Comparison of ENCODE assay signal across 8 mouse cellular contexts in the genomic region with DNA sequence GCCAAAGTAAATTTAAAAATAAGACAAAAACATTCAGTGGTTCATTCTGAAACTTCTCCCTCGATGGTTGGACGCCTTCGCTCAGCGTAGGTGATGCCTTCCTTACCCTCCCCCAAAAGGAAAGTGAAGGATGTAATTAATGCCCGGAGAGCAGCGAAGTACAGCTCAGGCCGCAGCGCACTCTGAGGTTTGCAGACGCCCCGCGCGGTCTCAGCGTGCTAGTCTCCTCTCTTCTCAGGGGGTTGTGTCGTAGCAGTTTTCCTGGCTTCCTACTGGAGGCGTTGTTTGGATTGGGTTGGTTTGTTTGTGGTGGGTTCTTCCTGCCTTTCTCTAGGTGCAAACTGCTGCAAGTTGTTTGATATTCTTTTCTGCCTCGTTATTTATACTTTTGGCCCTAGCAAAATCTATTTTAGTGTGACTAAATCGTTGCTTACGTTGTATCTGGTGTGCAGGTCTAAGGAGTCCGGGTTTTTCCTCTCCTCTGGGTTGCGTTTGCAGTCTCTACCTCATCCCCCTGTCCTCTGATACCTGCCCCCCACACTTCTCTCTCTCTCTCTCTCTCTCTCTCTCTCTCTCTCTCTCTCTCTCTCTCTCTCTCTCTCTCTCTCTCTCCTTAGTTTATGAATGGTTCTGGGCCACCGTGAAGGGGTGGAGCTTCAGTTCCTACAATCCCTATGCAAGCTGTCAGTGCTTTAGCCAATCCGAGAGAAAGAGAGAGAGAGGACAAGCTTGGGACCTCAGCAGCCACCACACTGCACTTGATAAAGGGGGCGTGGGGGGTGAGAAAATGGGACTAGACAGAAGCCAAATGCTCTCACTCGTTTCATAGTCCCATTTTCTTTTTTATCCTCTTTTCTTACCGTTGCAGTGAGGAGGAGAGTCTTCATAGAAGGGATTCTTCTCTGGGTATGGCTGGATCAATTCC. TPM values are rescaled to one million over a fixed set of nuclear protein-coding genes. Genes with fewer than 3 reads are reported as not detected.
DNase-seq lines count a peak whose midpoint lies in the region; ATAC-seq lines count a peak whose summit lies in the region.

A gene (minus strand): TSS at position 539 of the 925 bp plus-strand sequence.

- peak within 1 kb of the TSS; percentile 68 for H3K4me2 ChIP-seq in embryonic facial prominence, embryonic 11.5 days (ENCODE audit: low read depth, low read length)
- H3K4me2 ChIP-seq in intestine, embryonic 15.5 days (replicated peaks): peak within 1 kb of the TSS; percentile 62
- H3K4me2 ChIP-seq in neural tube, embryonic 11.5 days (ENCODE audit: low read depth): peak within 1 kb of the TSS; percentile 73

- peak within 1 kb of the TSS; percentile 89 for H3K27ac ChIP-seq in heart, embryonic 10.5 days
- peak within 1 kb of the TSS; percentile 99 for H3K27ac ChIP-seq in embryonic facial prominence, embryonic 11.5 days (replicated peaks; ENCODE audit: low read depth, low read length)
- H3K27ac ChIP-seq in intestine, embryonic 15.5 days: peak within 1 kb of the TSS; percentile 96
- H3K27ac ChIP-seq in neural tube, embryonic 11.5 days (ENCODE audit: low read depth, low read length): peak within 1 kb of the TSS; percentile 89

- H3K36me3 ChIP-seq in heart, embryonic 10.5 days: no peaks in the 10 kb centered on the region
- no peaks in the 10 kb centered on the region for H3K36me3 ChIP-seq in embryonic facial prominence, embryonic 11.5 days (replicated peaks; ENCODE audit: control insufficient read depth, insufficient read depth, low read depth, low read length)
- H3K36me3 ChIP-seq in intestine, embryonic 15.5 days: no peaks in the 10 kb centered on the region
- no peaks in the 10 kb centered on the region for H3K36me3 ChIP-seq in neural tube, embryonic 11.5 days (ENCODE audit: control insufficient read depth, insufficient read depth, low read length)

- DNase-seq in heart, embryonic 10.5 days (ENCODE audit: low spot score): peak; percentile 82
- DNase-seq in heart, adult 18-20 months: no peak
- peak; percentile 80 for DNase-seq in NIH3T3 (ENCODE audit: low read depth)
- peak; percentile 83 for DNase-seq in embryonic facial prominence, embryonic 11.5 days (ENCODE audit: low spot score)
- DNase-seq in neural tube, embryonic 11.5 days (ENCODE audit: low spot score): peak; percentile 75
- no peak for DNase-seq in urinary bladder, postnatal 14 days (ENCODE audit: low spot score)
- no peak for DNase-seq in frontal cortex, postnatal 14 days (ENCODE audit: low spot score in 2 of 2)

- peaks cover 34% of the 10 kb centered on the region for H3K4me1 ChIP-seq in heart, embryonic 10.5 days
- H3K4me1 ChIP-seq in embryonic facial prominence, embryonic 11.5 days (ENCODE audit: control insufficient read depth, insufficient read depth, low read length): no peaks in the 10 kb centered on the region; the same call in 1 of the 2 replicates
- H3K4me1 ChIP-seq in intestine, embryonic 15.5 days (replicated peaks): no peaks in the 10 kb centered on the region
- peaks cover 15% of the 10 kb centered on the region for H3K4me1 ChIP-seq in neural tube, embryonic 11.5 days (ENCODE audit: control insufficient read depth, insufficient read depth, low read length)

- 0 out of 2 replicates have a peak, but pooled peaks cover 20% of the 10 kb centered on the region for H3K27me3 ChIP-seq in heart, embryonic 10.5 days (ENCODE audit: insufficient read depth, poor library complexity, severe bottlenecking)
- no peaks in the 10 kb centered on the region for H3K27me3 ChIP-seq in embryonic facial prominence, embryonic 11.5 days (ENCODE audit: control insufficient read depth, insufficient read depth, low read length)
- 0 out of 2 replicates have a peak, but pooled peaks cover 5% of the 10 kb centered on the region for H3K27me3 ChIP-seq in intestine, embryonic 15.5 days (replicated peaks)
- H3K27me3 ChIP-seq in neural tube, embryonic 11.5 days (ENCODE audit: control insufficient read depth, insufficient read depth, low read length): peaks cover 34% of the 10 kb centered on the region

- ATAC-seq in embryonic facial prominence, embryonic 11.5 days (replicated peaks; ENCODE audit: insufficient number of reproducible peaks, low FRiP score, low TSS enrichment, low read depth): peak; percentile 84
- peak; percentile 89 for ATAC-seq in intestine, embryonic 15.5 days
- peak; percentile 60 for ATAC-seq in neural tube, embryonic 11.5 days (ENCODE audit: insufficient read depth, low FRiP score, low TSS enrichment)

- peak within 1 kb of the TSS; percentile 96 for H3K9ac ChIP-seq in embryonic facial prominence, embryonic 11.5 days (replicated peaks; ENCODE audit: low read length)
- peak within 1 kb of the TSS; percentile 77 for H3K9ac ChIP-seq in intestine, embryonic 15.5 days
- peak within 1 kb of the TSS; percentile 73 for H3K9ac ChIP-seq in neural tube, embryonic 11.5 days (ENCODE audit: low read length)

- WGBS in heart, embryonic 10.5 days: 1% methylated on average over 25 of the region's 25 CpGs
- under 1% methylated on average over 25 of the region's 25 CpGs for WGBS in embryonic facial prominence, embryonic 11.5 days
- 7% methylated on average over 25 of the region's 25 CpGs for WGBS in intestine, embryonic 15.5 days
- under 1% methylated on average over 25 of the region's 25 CpGs for WGBS in neural tube, embryonic 11.5 days

- H3K9me3 ChIP-seq in heart, embryonic 10.5 days: no peaks in the 10 kb centered on the region
- no peaks in the 10 kb centered on the region for H3K9me3 ChIP-seq in embryonic facial prominence, embryonic 11.5 days (replicated peaks; ENCODE audit: control insufficient read depth, low read length)
- no peaks in the 10 kb centered on the region for H3K9me3 ChIP-seq in intestine, embryonic 15.5 days
- no peaks in the 10 kb centered on the region for H3K9me3 ChIP-seq in neural tube, embryonic 11.5 days (ENCODE audit: control insufficient read depth, low read length)

- peak within 1 kb of the TSS; percentile 83 for H3K4me3 ChIP-seq in heart, embryonic 10.5 days
- H3K4me3 ChIP-seq in embryonic facial prominence, embryonic 11.5 days (ENCODE audit: low read depth, low read length): peak within 1 kb of the TSS; percentile 76
- H3K4me3 ChIP-seq in intestine, embryonic 15.5 days (replicated peaks): peak within 1 kb of the TSS; percentile 51
- H3K4me3 ChIP-seq in neural tube, embryonic 11.5 days (ENCODE audit: low read depth, low read length): peak within 1 kb of the TSS; percentile 50

RNA-seq across cellular contexts. Expression of the gene that starts here (rescaled TPM):
- 32.8 and 53.0 TPM in 2 replicates for polyA plus RNA-seq in heart, embryonic 10.5 days (2016; fragmentation: Nextera tagmentation; extraction: Ambion mirVana)
- total RNA-seq in heart, adult 18-20 months (2021): under 1 TPM in 1 of 2 experiments, not detected in 1; 0.17 TPM
- 156 and 171 TPM in 2 replicates for polyA plus RNA-seq in embryonic facial prominence, embryonic 11.5 days (2014; fragmentation: Nextera tagmentation; extraction: Ambion mirVana)
- polyA plus RNA-seq in intestine, embryonic 15.5 days (2015; fragmentation: Nextera tagmentation; extraction: Ambion mirVana): 110 and 127 TPM in 2 replicates
- 93.4 and 98.3 TPM in 2 replicates for polyA plus RNA-seq in neural tube, embryonic 11.5 days (2014; fragmentation: Nextera tagmentation; extraction: Ambion mirVana)

Comparison
In these comparisons a context has a peak if more than half of its experiments do, and no peak if none do; other contexts are left out.
1. DNase-seq: peak in heart, embryonic 10.5 days (single experiment), NIH3T3 (single experiment), embryonic facial prominence, embryonic 11.5 days (single experiment) and neural tube, embryonic 11.5 days (single experiment); none in heart, adult 18-20 months (0 of 2), urinary bladder, postnatal 14 days (single experiment) and frontal cortex, postnatal 14 days (0 of 2).
2. Peak in every context shown above with its lines, with median percentiles within 50 percentile points of each other: H3K27ac ChIP-seq, H3K4me3 ChIP-seq, ATAC-seq, H3K4me2 ChIP-seq and H3K9ac ChIP-seq.